Mouse (Mus musculus): ENCODE data around the gene Gm42421. TPM values are rescaled to one million over a fixed set of nuclear protein-coding genes. Genes with fewer than 3 reads are reported as not detected.

Gene Gm42421
- polyA plus RNA-seq, 1 experiment from 2014 or later, result 1.5 TPM

- ATAC-seq, result no peak
- no peak overlapping the region for H3K9ac ChIP-seq
- no peaks in the 10 kb centered on the region for H3K9me3 ChIP-seq (replicated peaks)
- no peak overlapping the region for H3K27ac ChIP-seq
- H3K4me2 ChIP-seq, result no peak overlapping the region
- H3K4me3 ChIP-seq, result no peak overlapping the region
- H3K36me3 ChIP-seq (ENCODE audit: poor library complexity, severe bottlenecking), result no peaks in the 10 kb centered on the region
- 0 out of 2 replicates have a peak, but pooled peaks cover 4% of the 10 kb centered on the region for H3K4me1 ChIP-seq
- WGBS, result 81% methylated on average over 16 of the region's 16 CpGs
- no peaks in the 10 kb centered on the region for H3K27me3 ChIP-seq
Measured at GRCm38 (mm10) chr5:143976726-143977431, 48.9 kb downstream of the Gm42421 start.

- Histone ChIP-seq H3K4me3 (no peak overlapping the region), H3K36me3 (ENCODE audit: poor library complexity, severe bottlenecking) (peaks cover 19% of the 10 kb centered on the region), H3K9ac (no peak overlapping the region), H3K4me2 (no peak overlapping the region), H3K4me1 (0 out of 2 replicates have a peak, but pooled peaks cover 4% of the 10 kb centered on the region), H3K27ac (no peak overlapping the region), H3K9me3 (replicated peaks) (no peaks in the 10 kb centered on the region), H3K27me3 (no peaks in the 10 kb centered on the region)
- 0 out of 2 replicates have a peak, but pooled peaks have one; percentile 24 for ATAC-seq
- 28% methylated on average over 9 of the region's 9 CpGs for WGBS
Measured at GRCm38 (mm10) chr5:143980858-143981257, 52.9 kb downstream of the Gm42421 start.

DNA sequence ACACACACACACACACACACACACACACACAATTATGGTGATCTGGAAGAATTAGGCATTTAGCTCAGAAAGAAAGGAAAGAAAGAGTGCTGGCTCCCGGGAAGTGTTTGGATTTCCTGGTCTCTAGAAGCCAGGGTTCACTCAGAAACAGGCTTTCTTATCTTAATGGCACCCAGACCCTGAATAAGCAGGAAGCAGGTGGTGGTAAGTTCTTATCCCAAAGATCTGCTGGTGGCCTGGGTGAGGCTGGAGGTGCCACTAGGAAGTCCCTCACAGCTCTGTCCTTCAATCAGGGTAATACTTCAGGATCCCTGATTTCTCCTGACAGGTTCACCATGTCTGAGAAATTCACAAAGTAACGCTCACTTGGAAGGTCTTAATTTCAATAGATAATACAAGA lies 54.4 kb downstream of the Gm42421 start:
- 82% methylated on average over 2 of the region's 2 CpGs for WGBS
- Histone ChIP-seq H3K27me3 (no peaks in the 10 kb centered on the region), H3K4me2 (no peak overlapping the region), H3K9me3 (replicated peaks) (no peaks in the 10 kb centered on the region), H3K4me3 (no peak overlapping the region), H3K27ac (no peak overlapping the region), H3K9ac (no peak overlapping the region), H3K4me1 (0 out of 2 replicates have a peak, but pooled peaks cover 4% of the 10 kb centered on the region), H3K36me3 (ENCODE audit: poor library complexity, severe bottlenecking) (peaks cover 33% of the 10 kb centered on the region)
- ATAC-seq, result no peak

- Histone ChIP-seq H3K27ac (no peak overlapping the region), H3K4me2 (no peak overlapping the region), H3K4me3 (no peak overlapping the region), H3K9me3 (replicated peaks) (no peaks in the 10 kb centered on the region), H3K27me3 (no peaks in the 10 kb centered on the region), H3K4me1 (0 out of 2 replicates have a peak, but pooled peaks cover 4% of the 10 kb centered on the region), H3K9ac (no peak overlapping the region), H3K36me3 (ENCODE audit: poor library complexity, severe bottlenecking) (peaks cover 63% of the 10 kb centered on the region)
- no peak for ATAC-seq
- WGBS, result 93% methylated on average over 7 of the region's 7 CpGs
Measured at GRCm38 (mm10) chr5:143985381-143985780, 57.4 kb downstream of the Gm42421 start.

Other genes starting within 250 kb of the Gm42421 start
- 27.4 and 31.1 TPM in 2 replicates for gene Usp42, start 195.9 kb upstream of the Gm42421 start, polyA plus RNA-seq (2015; fragmentation: Nextera tagmentation; extraction: Ambion mirVana)
- gene Eif2ak1, start 110.4 kb upstream of the Gm42421 start, polyA plus RNA-seq (2015; fragmentation: Nextera tagmentation; extraction: Ambion mirVana), result 44.9 and 45.6 TPM in 2 replicates
- 0.20 and 0.52 TPM in 2 replicates for gene Ankrd61, start 30.5 kb upstream of the Gm42421 start, polyA plus RNA-seq (2015; fragmentation: Nextera tagmentation; extraction: Ambion mirVana)
- 91.7 and 96.1 TPM in 2 replicates for gene Aimp2, start 18.3 kb upstream of the Gm42421 start, polyA plus RNA-seq (2015; fragmentation: Nextera tagmentation; extraction: Ambion mirVana)
- gene Pms2, start 18.2 kb upstream of the Gm42421 start, polyA plus RNA-seq (2015; fragmentation: Nextera tagmentation; extraction: Ambion mirVana), result 30.9 and 33.4 TPM in 2 replicates
- 1.5 and 2.1 TPM in 2 replicates for gene Rsph10b, start 4.9 kb downstream of the Gm42421 start, polyA plus RNA-seq (2015; fragmentation: Nextera tagmentation; extraction: Ambion mirVana)
- gene Ccz1, start 86.7 kb downstream of the Gm42421 start, polyA plus RNA-seq (2015; fragmentation: Nextera tagmentation; extraction: Ambion mirVana), result 98.5 and 99.6 TPM in 2 replicates
- not detected in 2 replicates for gene Ocm, start 98.5 kb downstream of the Gm42421 start, polyA plus RNA-seq (2015; fragmentation: Nextera tagmentation; extraction: Ambion mirVana)
- gene Lmtk2, start 172.3 kb downstream of the Gm42421 start, polyA plus RNA-seq (2015; fragmentation: Nextera tagmentation; extraction: Ambion mirVana), result 6.3 and 6.9 TPM in 2 replicates

Measured in forebrain, embryonic 13.5 days (tissue).